ENCODE assay signal across 8 mouse cellular contexts in genomic region chr7:44860576-44861428, GRCm38 (mm10). TPM values are rescaled to one million over a fixed set of nuclear protein-coding genes. Genes with fewer than 3 reads are reported as not detected.
DNase-seq lines count a peak whose midpoint lies in the region; ATAC-seq and TF ChIP-seq lines count a peak whose summit lies in the region.

No protein-coding gene starts in this region.

- peaks cover 46% of the 10 kb centered on the region for H3K36me3 ChIP-seq in forebrain, embryonic 14.5 days (ENCODE audit: control insufficient read depth, insufficient read depth, low read length)
- H3K36me3 ChIP-seq in intestine, embryonic 16.5 days (ENCODE audit: control insufficient read depth, insufficient read depth, low read length): peaks cover 21% of the 10 kb centered on the region
- H3K36me3 ChIP-seq in lung, embryonic 14.5 days (ENCODE audit: insufficient read depth): peaks cover 48% of the 10 kb centered on the region
- H3K36me3 ChIP-seq in neural tube, embryonic 14.5 days (ENCODE audit: control insufficient read depth, insufficient read depth, low read length): peaks cover 44% of the 10 kb centered on the region

- peaks cover 13% of the 10 kb centered on the region for H3K4me1 ChIP-seq in forebrain, embryonic 14.5 days (ENCODE audit: control insufficient read depth, insufficient read depth, low read length)
- peaks cover 31% of the 10 kb centered on the region for H3K4me1 ChIP-seq in intestine, embryonic 16.5 days (ENCODE audit: control insufficient read depth, insufficient read depth, low read length)
- peaks cover 8% of the 10 kb centered on the region for H3K4me1 ChIP-seq in lung, embryonic 14.5 days (ENCODE audit: insufficient read depth)
- H3K4me1 ChIP-seq in neural tube, embryonic 14.5 days (ENCODE audit: control insufficient read depth, insufficient read depth, low read length): peaks cover 19% of the 10 kb centered on the region

- TF ChIP-seq CTCF in brain, embryonic 14.5 days (IDR thresholded peaks at IDR 0.05; ENCODE audit: borderline replicate concordance, extremely low read depth, insufficient read depth, insufficient read length): peak; percentile 93
- TF ChIP-seq CTCF in lung, embryonic 14.5 days (IDR thresholded peaks at IDR 0.05; ENCODE audit: low read depth): peak; percentile 94

- ATAC-seq in forebrain, embryonic 14.5 days: peak; percentile 37
- peak; percentile 22 for ATAC-seq in intestine, embryonic 16.5 days
- ATAC-seq in lung, embryonic 14.5 days (ENCODE audit: insufficient read depth): peak; percentile 59
- ATAC-seq in neural tube, embryonic 14.5 days (ENCODE audit: low read depth): peak; percentile 26; the same call in 1 of the 2 replicates

- H3K4me3 ChIP-seq in forebrain, embryonic 14.5 days (ENCODE audit: low read depth, low read length): no peak overlapping the region
- H3K4me3 ChIP-seq in intestine, embryonic 16.5 days (ENCODE audit: low read length): no peak overlapping the region
- H3K4me3 ChIP-seq in lung, embryonic 14.5 days (ENCODE audit: low read depth, low read length): no peak overlapping the region
- H3K4me3 ChIP-seq in neural tube, embryonic 14.5 days (ENCODE audit: low read depth, low read length): no peak overlapping the region

- no peaks in the 10 kb centered on the region for H3K9me3 ChIP-seq in forebrain, embryonic 14.5 days (replicated peaks; ENCODE audit: control insufficient read depth, low read length)
- no peaks in the 10 kb centered on the region for H3K9me3 ChIP-seq in intestine, embryonic 16.5 days (ENCODE audit: control insufficient read depth, low read length)
- no peaks in the 10 kb centered on the region for H3K9me3 ChIP-seq in lung, embryonic 14.5 days (ENCODE audit: low read depth, low read length)
- no peaks in the 10 kb centered on the region for H3K9me3 ChIP-seq in neural tube, embryonic 14.5 days (ENCODE audit: control insufficient read depth, low read length)

- no peak for TF ChIP-seq POLR2A in brain, embryonic 14.5 days (IDR thresholded peaks at IDR 0.05; ENCODE audit: borderline replicate concordance, extremely low read depth, insufficient read depth, insufficient read length, poor library complexity, severe bottlenecking)

- H3K4me2 ChIP-seq in forebrain, embryonic 14.5 days (ENCODE audit: low read length): no peak overlapping the region
- no peak overlapping the region for H3K4me2 ChIP-seq in intestine, embryonic 16.5 days (ENCODE audit: low read depth, low read length)
- H3K4me2 ChIP-seq in lung, embryonic 14.5 days: no peak overlapping the region
- no peak overlapping the region for H3K4me2 ChIP-seq in neural tube, embryonic 14.5 days (ENCODE audit: low read depth, low read length)

- H3K9ac ChIP-seq in forebrain, embryonic 14.5 days (ENCODE audit: low read length): no peak overlapping the region
- 0 out of 2 replicates have a peak overlapping the region, but pooled peaks have one; percentile 12 for H3K9ac ChIP-seq in intestine, embryonic 16.5 days (ENCODE audit: low read depth, low read length)
- no peak overlapping the region for H3K9ac ChIP-seq in lung, embryonic 14.5 days
- no peak overlapping the region for H3K9ac ChIP-seq in neural tube, embryonic 14.5 days (replicated peaks; ENCODE audit: low read depth, low read length)

- peak; percentile 72 for DNase-seq in urinary bladder, postnatal 14 days (ENCODE audit: low spot score)
- no peak for DNase-seq in urinary bladder, adult 18-20 months (ENCODE audit: low spot score in 2 of 2)
- DNase-seq in brain, embryonic 14.5 days (ENCODE audit: low read depth): peak; percentile 73
- peak; percentile 75 for DNase-seq in forebrain, embryonic 14.5 days (ENCODE audit: low spot score)
- DNase-seq in lung, embryonic 14.5 days: peak; percentile 90
- peak; percentile 68 for DNase-seq in thymus, postnatal 25 days

- H3K27ac ChIP-seq in forebrain, embryonic 14.5 days (ENCODE audit: low read depth, low read length): peak overlapping the region; percentile 15; the same call in 1 of the 2 replicates
- H3K27ac ChIP-seq in intestine, embryonic 16.5 days (ENCODE audit: low read length): peak overlapping the region; percentile 28
- H3K27ac ChIP-seq in lung, embryonic 14.5 days (ENCODE audit: low read depth): peak overlapping the region; percentile 67
- no peak overlapping the region; the same call in 1 of the 2 replicates for H3K27ac ChIP-seq in neural tube, embryonic 14.5 days (ENCODE audit: low read depth, low read length)

- H3K27me3 ChIP-seq in forebrain, embryonic 14.5 days (replicated peaks; ENCODE audit: control insufficient read depth, insufficient read depth, low read length): no peaks in the 10 kb centered on the region
- H3K27me3 ChIP-seq in intestine, embryonic 16.5 days (replicated peaks; ENCODE audit: control insufficient read depth, insufficient read depth, low read length): no peaks in the 10 kb centered on the region
- no peaks in the 10 kb centered on the region for H3K27me3 ChIP-seq in lung, embryonic 14.5 days (ENCODE audit: insufficient read depth, low read length)
- H3K27me3 ChIP-seq in neural tube, embryonic 14.5 days (ENCODE audit: control insufficient read depth, insufficient read depth, low read length): no peaks in the 10 kb centered on the region

- WGBS in forebrain, embryonic 14.5 days: 55% methylated on average over 22 of the region's 22 CpGs
- WGBS in intestine, embryonic 16.5 days: 54% methylated on average over 22 of the region's 22 CpGs
- WGBS in lung, embryonic 14.5 days: 47% methylated on average over 22 of the region's 22 CpGs
- 61% methylated on average over 22 of the region's 22 CpGs for WGBS in neural tube, embryonic 14.5 days

RNA-seq across cellular contexts. Expression of gene Pnkp, which starts 3.9 kb away (rescaled TPM):
- 33.1 and 42.3 TPM in 2 replicates for polyA plus RNA-seq in brain, embryonic 14.5 days (2012; rRNA removed)
- 30.0 and 31.7 TPM in 2 replicates for polyA plus RNA-seq in forebrain, embryonic 14.5 days (2014; fragmentation: Nextera tagmentation; extraction: Ambion mirVana)
- 26.6 and 30.6 TPM in 2 replicates for polyA plus RNA-seq in intestine, embryonic 16.5 days (2015; fragmentation: Nextera tagmentation; extraction: Ambion mirVana)
- 30.3 and 30.7 TPM in 2 replicates for polyA plus RNA-seq in lung, embryonic 14.5 days (2014; fragmentation: Nextera tagmentation; extraction: Ambion mirVana)
- polyA plus RNA-seq in neural tube, embryonic 14.5 days (2014; fragmentation: Nextera tagmentation; extraction: Ambion mirVana): 27.1 and 28.8 TPM in 2 replicates

RNA-seq across cellular contexts. Expression of gene Ptov1, which starts 8.8 kb away (rescaled TPM):
- 927 and 1,026 TPM in 2 replicates for polyA plus RNA-seq in brain, embryonic 14.5 days (2012; rRNA removed)
- 447 and 458 TPM in 2 replicates for polyA plus RNA-seq in forebrain, embryonic 14.5 days (2014; fragmentation: Nextera tagmentation; extraction: Ambion mirVana)
- polyA plus RNA-seq in intestine, embryonic 16.5 days (2015; fragmentation: Nextera tagmentation; extraction: Ambion mirVana): 71.8 and 159 TPM in 2 replicates
- 386 and 443 TPM in 2 replicates for polyA plus RNA-seq in lung, embryonic 14.5 days (2014; fragmentation: Nextera tagmentation; extraction: Ambion mirVana)
- polyA plus RNA-seq in neural tube, embryonic 14.5 days (2014; fragmentation: Nextera tagmentation; extraction: Ambion mirVana): 475 and 479 TPM in 2 replicates

RNA-seq across cellular contexts. Expression of gene Tbc1d17, which starts 11.9 kb away (rescaled TPM):
- 96.8 and 124 TPM in 2 replicates for polyA plus RNA-seq in brain, embryonic 14.5 days (2012; rRNA removed)
- 79.6 and 105 TPM in 2 replicates for polyA plus RNA-seq in forebrain, embryonic 14.5 days (2014; fragmentation: Nextera tagmentation; extraction: Ambion mirVana)
- 73.6 and 77.9 TPM in 2 replicates for polyA plus RNA-seq in intestine, embryonic 16.5 days (2015; fragmentation: Nextera tagmentation; extraction: Ambion mirVana)
- polyA plus RNA-seq in lung, embryonic 14.5 days (2014; fragmentation: Nextera tagmentation; extraction: Ambion mirVana): 60.1 and 73.7 TPM in 2 replicates
- polyA plus RNA-seq in neural tube, embryonic 14.5 days (2014; fragmentation: Nextera tagmentation; extraction: Ambion mirVana): 92.5 and 96.4 TPM in 2 replicates

RNA-seq across cellular contexts. Expression of gene Akt1s1, which starts 12.0 kb away (rescaled TPM):
- polyA plus RNA-seq in brain, embryonic 14.5 days (2012; rRNA removed): 141 and 160 TPM in 2 replicates
- polyA plus RNA-seq in forebrain, embryonic 14.5 days (2014; fragmentation: Nextera tagmentation; extraction: Ambion mirVana): 70.4 and 75.4 TPM in 2 replicates
- 105 and 107 TPM in 2 replicates for polyA plus RNA-seq in intestine, embryonic 16.5 days (2015; fragmentation: Nextera tagmentation; extraction: Ambion mirVana)
- polyA plus RNA-seq in lung, embryonic 14.5 days (2014; fragmentation: Nextera tagmentation; extraction: Ambion mirVana): 61.9 and 76.9 TPM in 2 replicates
- 36.4 and 46.8 TPM in 2 replicates for polyA plus RNA-seq in neural tube, embryonic 14.5 days (2014; fragmentation: Nextera tagmentation; extraction: Ambion mirVana)

RNA-seq across cellular contexts. Expression of gene Med25, which starts 31.7 kb away (rescaled TPM):
- 205 and 206 TPM in 2 replicates for polyA plus RNA-seq in brain, embryonic 14.5 days (2012; rRNA removed)
- polyA plus RNA-seq in forebrain, embryonic 14.5 days (2014; fragmentation: Nextera tagmentation; extraction: Ambion mirVana): 75.4 and 94.0 TPM in 2 replicates
- 86.6 and 98.5 TPM in 2 replicates for polyA plus RNA-seq in intestine, embryonic 16.5 days (2015; fragmentation: Nextera tagmentation; extraction: Ambion mirVana)
- 77.9 and 79.5 TPM in 2 replicates for polyA plus RNA-seq in lung, embryonic 14.5 days (2014; fragmentation: Nextera tagmentation; extraction: Ambion mirVana)
- 85.7 and 91.1 TPM in 2 replicates for polyA plus RNA-seq in neural tube, embryonic 14.5 days (2014; fragmentation: Nextera tagmentation; extraction: Ambion mirVana)

Comparison
In these comparisons a context has a peak if more than half of its experiments do, and no peak if none do; other contexts are left out.
1. DNase-seq: peak in urinary bladder, postnatal 14 days (single experiment), brain, embryonic 14.5 days (single experiment), forebrain, embryonic 14.5 days (single experiment), lung, embryonic 14.5 days (single experiment) and thymus, postnatal 25 days (single experiment); none in urinary bladder, adult 18-20 months (0 of 2).
2. Peak in every context shown above with its lines, with median percentiles within 50 percentile points of each other: ATAC-seq.